Mouse (Mus musculus): ENCODE data around the gene Slc50a1.

Gene Slc50a1

DNA sequence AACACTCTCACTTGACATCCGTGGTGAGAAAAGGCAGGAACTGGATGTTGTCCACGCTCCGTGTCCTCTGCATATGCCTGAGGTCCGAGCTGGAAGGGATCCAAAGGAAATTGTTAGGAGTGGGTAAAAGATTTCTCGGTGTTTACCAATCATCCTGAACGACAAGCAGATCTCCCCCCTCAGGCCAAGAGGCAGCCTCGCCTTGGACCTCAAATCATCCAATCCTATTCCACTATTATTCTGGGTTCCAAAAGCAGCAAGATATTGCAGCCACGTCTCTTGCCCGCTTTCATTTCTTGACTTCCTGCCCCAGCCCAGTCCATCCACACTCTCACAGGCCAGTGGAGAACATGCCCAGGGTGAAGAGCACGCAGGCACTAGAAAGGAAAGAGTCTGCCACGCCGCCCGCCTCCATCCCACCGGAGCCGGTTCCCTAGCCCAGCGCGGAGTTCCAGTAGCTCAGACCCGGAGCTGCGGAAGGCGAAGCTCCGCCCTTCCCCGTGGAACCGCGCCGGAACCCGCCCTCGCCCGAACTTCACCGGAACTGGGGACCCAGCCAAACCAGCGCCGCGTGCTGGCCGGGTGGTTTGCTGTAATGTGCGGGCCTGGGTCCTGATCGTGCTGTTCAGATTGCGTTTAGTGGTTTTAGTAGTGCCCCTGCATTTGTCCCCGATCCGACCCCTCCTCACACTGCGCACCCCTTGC lies at the start of gene Slc50a1:
TSS of gene Slc50a1 (minus strand) at position 520 of the 705 bp plus-strand sequence.
- DNase-seq (ENCODE audit: low read depth, low spot score) = no peak

DNA sequence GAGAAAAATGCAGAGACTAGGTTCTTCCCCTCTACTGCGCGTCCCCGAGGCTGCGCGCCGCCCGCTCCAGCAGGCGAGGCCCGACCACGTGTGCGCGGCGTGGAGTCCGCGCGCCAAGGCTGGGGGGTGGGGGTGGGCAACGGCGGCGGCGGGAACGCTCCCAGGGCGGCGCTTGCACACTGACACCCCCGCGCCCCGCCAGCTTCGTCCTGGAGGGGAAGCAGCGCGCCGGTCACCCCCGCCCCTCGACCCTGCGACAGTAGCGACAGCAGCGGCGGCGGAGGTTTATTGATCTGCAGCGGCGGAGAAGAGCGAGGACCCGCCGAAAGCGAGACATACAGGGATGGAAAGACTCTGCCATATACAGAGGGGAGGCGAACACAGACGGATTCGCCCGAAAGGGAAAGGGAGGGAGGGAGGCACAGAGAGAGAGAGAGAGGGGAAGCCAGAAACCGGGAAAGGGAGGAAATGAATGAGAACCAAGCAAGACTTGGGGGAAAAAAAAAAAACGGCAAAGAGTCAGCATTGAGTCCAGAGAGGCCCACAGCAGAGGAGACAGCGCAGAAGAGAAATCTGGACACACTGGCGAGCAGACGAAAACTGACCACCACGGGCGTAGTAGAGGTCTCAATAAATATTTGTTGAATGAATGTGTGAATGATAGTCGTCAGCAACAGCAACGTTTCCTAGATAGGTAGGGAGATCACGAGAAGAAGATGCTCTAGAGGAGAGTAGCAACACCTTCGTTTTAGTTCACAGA lies 49.4 kb upstream of the Slc50a1 start:
- DNase-seq (ENCODE audit: low read depth, low spot score) = no peak

DNA sequence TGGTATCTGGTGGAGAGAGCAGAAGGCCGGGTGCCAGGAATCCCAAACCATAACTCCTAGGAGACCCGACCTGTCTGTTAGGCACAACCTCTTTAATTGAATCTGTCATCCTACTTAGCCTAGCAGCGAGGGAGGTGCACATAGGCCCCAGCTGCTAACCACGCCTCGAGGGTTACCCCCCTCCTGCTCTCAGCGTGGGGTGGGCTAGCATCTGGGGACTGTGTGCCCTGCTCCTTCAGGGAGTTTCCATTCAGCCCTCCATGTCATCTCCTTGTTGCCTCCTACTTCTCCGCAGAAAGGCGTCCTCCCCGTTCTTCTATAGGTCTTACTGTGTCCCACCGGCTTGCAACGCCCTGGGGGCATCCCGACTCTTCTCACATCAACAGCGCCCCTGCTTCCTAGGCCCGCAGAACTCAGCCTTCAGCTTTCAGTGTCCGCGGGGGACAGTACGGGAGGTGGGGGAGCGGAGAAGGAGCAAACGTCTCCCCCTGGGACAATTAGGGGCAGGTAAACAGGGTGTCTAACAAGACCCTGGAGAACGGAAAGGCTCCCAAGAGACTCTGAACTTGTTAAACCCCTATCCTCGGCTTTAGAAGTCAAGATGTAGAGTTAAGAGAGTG lies 48.7 kb upstream of the Slc50a1 start:
- DNase-seq (ENCODE audit: low read depth, low spot score) = no peak

DNA sequence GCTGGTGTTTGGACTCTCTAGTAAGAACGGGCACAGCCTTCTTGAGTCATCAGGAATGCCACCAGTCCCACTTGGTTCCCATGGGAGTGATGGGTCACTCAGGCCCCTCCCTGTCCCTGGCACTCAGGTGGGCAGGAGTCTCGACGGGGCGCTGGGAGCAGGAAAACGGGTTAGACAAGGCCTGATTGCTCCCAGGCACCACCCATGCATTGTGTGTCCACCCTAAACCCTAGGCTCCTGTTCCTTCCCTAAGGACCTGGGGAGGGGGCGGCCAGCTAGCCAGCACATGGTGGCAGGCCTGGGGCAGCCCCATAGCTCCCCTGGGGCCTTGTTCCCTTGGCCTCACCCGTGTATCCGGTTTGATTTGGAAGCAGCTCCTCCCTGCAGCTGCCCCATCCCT lies 47.9 kb upstream of the Slc50a1 start:
- DNase-seq (ENCODE audit: low read depth, low spot score) = no peak

DNA sequence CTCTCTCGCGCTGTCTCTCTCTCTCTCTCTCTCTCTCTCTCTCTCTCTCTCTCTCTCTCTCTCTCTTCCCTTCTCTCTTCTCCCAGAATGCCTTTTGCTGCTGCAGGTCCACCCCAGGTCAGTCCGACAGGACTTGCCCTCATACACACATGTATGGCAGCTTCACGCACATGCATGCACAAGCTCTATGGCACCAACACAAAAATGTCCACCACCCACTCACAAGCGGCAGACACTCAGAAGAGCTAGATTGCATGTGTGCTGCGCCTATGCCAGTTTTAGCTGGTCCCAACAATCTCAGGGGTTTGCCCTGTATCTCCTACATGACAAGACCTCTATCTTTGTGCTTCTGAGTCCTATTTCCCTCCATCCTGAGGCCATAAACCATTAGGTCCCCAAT lies 46.9 kb upstream of the Slc50a1 start:
- no peak for DNase-seq (ENCODE audit: low read depth, low spot score)

- DNase-seq (ENCODE audit: low read depth, low spot score) = peak; percentile 61
These were observed 46.5 kb upstream of the Slc50a1 start for GRCm38 (mm10) chr3:89316833-89317232.

- no peak for DNase-seq (ENCODE audit: low read depth, low spot score)
These were observed 45.8 kb upstream of the Slc50a1 start for GRCm38 (mm10) chr3:89315930-89316831.

- peak; percentile 44 for DNase-seq (ENCODE audit: low read depth, low spot score)
These were observed 45.0 kb upstream of the Slc50a1 start for GRCm38 (mm10) chr3:89315195-89315929.

GRCm38 (mm10) chr3:89314791-89315190 lies 44.4 kb upstream of the Slc50a1 start:
- no peak for DNase-seq (ENCODE audit: low read depth, low spot score)

DNA sequence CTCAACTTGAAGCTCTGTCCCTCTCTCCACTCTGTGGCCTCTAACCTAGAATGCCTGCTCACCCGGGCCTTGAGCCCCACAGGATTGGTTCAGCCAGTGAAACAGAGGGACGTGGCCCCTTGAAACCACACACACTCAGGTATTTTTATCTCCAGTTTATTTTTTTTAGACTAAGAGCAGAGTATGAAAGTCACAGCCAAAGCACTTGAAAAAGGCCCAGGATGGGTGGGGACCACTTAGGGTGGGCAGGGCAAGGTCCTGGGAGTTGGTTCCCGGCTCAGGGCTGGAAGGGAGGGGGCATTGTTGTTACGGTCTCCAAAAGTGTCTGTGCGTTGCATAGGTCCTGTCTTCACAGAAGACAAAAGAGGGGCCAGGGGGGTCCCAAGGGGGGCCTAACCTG lies 44.0 kb upstream of the Slc50a1 start:
- no peak for DNase-seq (ENCODE audit: low read depth, low spot score)

DNA sequence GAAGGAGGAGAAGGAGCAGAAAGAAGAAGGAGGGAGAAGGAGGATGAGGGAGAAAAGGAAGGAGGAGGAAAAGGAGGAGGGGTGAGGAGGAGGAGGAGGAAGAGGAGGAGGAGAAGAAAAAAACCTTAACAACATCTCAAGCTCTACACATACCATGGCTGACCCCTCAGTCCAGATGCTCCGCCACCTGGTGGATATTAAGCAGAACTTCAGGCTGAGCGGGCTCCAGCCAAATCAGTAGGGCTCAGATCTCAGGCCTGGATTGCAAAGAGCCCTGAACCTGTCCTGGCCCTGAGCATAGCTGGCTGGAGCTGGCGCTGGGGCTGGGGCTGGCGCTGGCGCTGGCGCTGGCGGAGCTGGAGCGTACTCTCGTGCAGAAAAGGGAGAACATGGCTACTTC lies 37.7 kb upstream of the Slc50a1 start:
- DNase-seq (ENCODE audit: low read depth, low spot score) = peak; percentile 41

- no peak for DNase-seq (ENCODE audit: low read depth, low spot score)
These were observed 35.4 kb upstream of the Slc50a1 start for GRCm38 (mm10) chr3:89305551-89306325.

DNA sequence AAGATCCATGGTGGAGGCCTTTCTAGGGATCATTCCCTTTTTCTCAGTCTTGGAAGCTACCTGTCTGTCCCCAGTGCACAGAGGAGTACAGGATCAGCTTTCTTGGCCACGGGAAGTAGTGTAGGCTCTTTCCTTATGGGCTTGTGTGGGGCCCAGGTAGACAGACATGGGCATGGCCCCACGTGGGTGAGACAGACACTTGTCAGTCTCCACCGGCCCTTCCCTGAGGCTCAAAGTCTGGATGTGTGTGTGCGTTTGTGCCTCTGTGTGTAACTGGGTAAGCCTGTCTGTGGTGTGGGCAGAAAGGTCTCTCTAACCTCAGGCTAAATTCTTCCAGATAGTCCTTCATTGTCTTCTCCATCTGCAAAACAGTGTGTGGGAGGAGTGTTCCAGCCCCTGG lies 34.7 kb upstream of the Slc50a1 start:
- DNase-seq (ENCODE audit: low read depth, low spot score) = no peak

DNA sequence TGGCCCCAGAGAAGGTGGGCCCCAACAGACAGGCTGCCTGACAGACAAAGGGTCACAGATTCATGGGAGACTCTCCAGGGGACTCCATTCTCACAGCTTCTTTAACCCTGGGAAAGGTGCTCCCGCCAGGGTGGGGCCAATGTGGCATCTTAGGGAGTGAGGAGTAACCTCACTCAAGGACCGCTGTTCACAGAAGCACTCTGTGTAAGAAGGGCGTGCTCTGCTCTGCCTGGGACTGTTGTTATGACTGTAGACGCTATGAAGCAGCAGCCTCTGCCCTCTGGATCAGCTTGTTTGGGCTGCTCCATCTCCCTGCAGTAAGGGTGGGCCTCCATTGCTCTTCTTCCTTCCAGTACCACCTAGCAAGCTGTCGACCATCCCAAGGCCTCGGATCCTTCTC lies 34.1 kb upstream of the Slc50a1 start:
- no peak for DNase-seq (ENCODE audit: low read depth, low spot score)

DNA sequence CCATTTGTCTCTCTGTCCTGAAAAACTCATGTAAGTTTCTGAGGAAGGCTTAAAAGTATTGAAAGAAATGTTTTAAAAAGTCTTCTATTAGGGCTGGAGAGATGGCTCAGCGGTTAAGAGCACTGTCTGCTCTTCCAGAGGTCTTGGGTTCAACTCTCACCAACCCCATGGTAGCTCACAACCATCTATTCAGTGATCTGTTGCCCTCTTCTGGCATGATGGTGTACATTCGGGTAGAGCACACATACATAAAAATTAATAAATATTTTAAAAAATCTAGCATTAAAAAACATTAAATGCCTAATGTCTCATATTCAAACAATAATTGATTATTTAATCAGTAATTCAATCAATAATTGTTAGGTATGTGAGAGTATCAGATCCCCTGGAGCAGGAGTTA lies 30.1 kb upstream of the Slc50a1 start:
- DNase-seq (ENCODE audit: low read depth, low spot score) = no peak

GRCm38 (mm10) chr3:89300071-89300470 lies 29.7 kb upstream of the Slc50a1 start:
- DNase-seq (ENCODE audit: low read depth, low spot score) = no peak

DNA sequence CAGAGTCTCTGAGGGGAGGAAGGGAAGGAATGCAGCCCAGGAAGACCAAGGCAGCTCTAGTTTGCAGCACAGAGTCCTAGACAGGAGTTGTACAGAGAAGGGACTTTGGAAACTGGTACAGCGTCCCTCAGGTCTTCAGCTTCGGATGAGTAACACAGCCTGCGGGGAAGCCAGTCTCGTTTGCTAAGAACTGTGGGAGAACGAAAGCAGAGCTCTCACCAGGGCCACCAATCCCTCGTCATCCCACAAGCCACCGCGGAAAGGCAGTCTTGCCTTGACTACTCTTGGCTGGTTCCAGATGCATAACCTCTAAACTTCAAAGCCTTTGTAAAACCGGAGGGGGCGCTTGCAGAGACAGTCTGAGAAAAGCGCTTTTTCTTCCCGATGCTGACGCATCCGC lies 29.1 kb upstream of the Slc50a1 start:
- no peak for DNase-seq (ENCODE audit: low read depth, low spot score)

- no peak for DNase-seq (ENCODE audit: low read depth, low spot score)
These were observed 28.5 kb upstream of the Slc50a1 start for GRCm38 (mm10) chr3:89298908-89299307.

DNA sequence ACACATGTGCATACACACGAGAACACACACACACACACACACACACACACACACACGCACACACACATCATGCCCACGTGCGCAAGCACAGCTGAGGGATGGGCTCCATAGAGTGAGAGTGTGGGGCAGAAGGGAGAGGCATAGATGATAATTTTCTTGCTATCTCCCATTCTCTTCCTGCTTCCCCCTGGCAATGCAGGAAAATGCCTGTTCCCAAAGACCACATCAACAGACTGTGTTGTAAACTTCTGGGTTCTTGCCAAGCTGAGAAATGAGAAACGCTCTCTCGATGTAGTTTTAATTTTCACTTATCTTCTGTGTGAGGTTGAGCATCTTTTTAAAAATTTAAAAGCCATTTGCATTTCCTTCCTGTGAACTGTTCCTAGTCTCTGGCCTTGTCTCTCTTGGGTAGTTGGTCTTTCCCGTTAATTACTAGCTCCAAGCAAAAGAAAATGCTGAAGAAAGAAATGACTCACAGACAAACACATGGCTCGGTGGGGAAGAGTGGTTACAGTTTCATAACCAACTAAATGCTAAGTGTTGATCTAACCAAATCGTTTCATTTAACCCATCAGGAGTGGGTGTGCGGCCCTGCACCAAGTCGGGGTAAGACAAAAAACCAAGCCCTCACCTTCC lies 26.5 kb upstream of the Slc50a1 start:
- DNase-seq (ENCODE audit: low read depth, low spot score) = no peak

Measured in retina, adult 2 months (tissue).